Mouse (Mus musculus): ENCODE data around the gene Git1. TPM values are rescaled to one million over a fixed set of nuclear protein-coding genes. Genes with fewer than 3 reads are reported as not detected.

Git1 gene
- polyA plus RNA-seq, 1 experiment, result 65.1 TPM

DNA sequence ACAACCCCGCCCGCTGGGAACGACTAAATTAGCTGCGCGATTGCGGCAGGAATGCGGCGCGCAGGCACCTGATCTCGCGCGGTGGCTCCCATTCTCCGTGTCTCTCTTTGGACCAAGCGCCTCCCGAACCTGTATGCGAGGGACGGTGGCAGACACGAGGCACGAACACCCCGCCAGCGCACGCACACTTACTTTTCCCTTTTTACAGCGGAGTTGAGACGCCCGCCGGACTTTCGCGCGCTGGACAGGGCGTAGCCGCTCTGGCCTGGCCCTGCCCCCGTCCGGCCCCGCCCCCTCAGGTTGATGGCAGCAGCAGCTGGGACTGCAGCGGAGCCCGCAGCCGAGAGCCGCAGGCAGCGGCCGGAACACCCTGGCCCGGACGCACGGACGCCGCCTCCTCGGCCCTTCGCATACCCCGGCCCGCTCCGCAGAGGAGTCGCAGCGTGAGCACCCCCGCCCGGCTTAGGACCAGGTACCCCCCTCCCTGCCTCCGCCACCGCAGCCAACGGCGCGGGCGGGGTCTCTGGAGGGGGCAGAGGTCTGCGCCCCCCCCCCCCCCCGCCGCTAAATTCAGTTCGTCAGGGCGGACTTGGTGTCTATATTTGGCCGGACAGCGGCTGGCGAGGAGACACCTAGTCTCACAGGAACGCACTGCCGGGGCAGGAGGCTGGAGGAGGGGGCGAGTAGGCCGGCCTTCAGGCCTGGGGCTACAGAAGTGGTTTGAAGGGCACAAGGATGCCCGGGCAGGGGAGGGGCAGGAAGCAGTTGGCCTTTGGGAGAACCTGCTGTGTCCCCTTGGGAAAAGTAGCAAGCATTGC, 30.9 kb upstream of the Git1 start, which contains the start of gene Coro6:
Coro6 (plus strand) TSS at position 129 of the 818 bp plus-strand sequence.
- Histone ChIP-seq H3K4me1 (peaks cover 45% of the 10 kb centered on the region), H3K27me3 (replicated peaks) (peaks cover 67% of the 10 kb centered on the region), H3K9me3 (no peaks in the 10 kb centered on the region), H3K36me3 (replicated peaks; ENCODE audit: low read length) (peaks cover 12% of the 10 kb centered on the region), H3K4me3 (replicated peaks) (peak within 1 kb of the TSS; percentile 92)
- no peak for TF ChIP-seq FLI1 (IDR thresholded peaks at IDR 0.05; ENCODE audit: low read length)

DNA sequence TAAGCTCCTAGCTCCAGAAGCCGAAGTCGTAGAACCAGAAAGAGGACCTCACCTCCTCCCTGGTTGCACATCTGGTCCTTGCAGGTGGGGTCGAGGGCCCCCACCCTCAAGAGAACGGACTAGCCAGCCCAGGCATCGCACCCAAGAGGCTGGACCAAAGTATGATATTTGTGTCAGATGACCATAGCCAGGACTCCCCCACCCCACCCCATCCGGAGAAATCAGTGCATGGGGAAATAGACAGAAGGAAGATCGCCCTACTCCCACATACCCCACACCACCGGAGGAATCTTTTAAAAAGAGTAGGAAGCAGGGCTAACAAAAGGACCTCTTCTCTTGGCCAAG, 30.3 kb upstream of the Git1 start:
- Histone ChIP-seq H3K4me3 (replicated peaks) (peak overlapping the region; percentile 92), H3K36me3 (replicated peaks; ENCODE audit: low read length) (peaks cover 7% of the 10 kb centered on the region), H3K27me3 (replicated peaks) (peaks cover 73% of the 10 kb centered on the region), H3K4me1 (peaks cover 51% of the 10 kb centered on the region), H3K9me3 (no peaks in the 10 kb centered on the region)
- TF ChIP-seq FLI1 (IDR thresholded peaks at IDR 0.05; ENCODE audit: low read length) (no peak), GATA1 (IDR thresholded peaks at IDR 0.05; ENCODE audit: borderline replicate concordance, low read length) (no peak)

DNA sequence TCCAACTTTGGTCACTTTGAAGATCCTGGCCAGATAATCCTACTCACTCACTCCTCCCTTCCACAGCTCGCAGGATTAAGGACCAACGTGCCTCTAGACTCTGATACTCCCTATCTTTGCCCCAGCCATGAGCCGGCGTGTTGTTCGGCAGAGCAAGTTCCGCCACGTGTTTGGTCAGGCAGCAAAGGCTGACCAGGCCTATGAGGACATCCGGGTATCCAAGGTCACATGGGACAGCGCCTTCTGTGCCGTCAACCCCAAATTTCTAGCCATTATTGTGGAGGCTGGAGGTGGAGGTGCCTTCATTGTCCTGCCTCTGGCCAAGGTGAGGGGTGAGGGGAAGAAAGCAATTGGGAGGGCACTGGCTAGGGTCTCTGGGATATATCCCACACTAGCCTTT, 29.6 kb upstream of the Git1 start:
- peaks cover 54% of the 10 kb centered on the region for H3K4me1 ChIP-seq
- H3K36me3 ChIP-seq (replicated peaks; ENCODE audit: low read length), result peaks cover 4% of the 10 kb centered on the region
- peaks cover 79% of the 10 kb centered on the region for H3K27me3 ChIP-seq (replicated peaks)
- H3K4me3 ChIP-seq (replicated peaks), result no peak overlapping the region
- no peaks in the 10 kb centered on the region for H3K9me3 ChIP-seq
- TF ChIP-seq FLI1 (IDR thresholded peaks at IDR 0.05; ENCODE audit: low read length), result no peak
- no peak for TF ChIP-seq GATA1 (IDR thresholded peaks at IDR 0.05; ENCODE audit: borderline replicate concordance, low read length)

DNA sequence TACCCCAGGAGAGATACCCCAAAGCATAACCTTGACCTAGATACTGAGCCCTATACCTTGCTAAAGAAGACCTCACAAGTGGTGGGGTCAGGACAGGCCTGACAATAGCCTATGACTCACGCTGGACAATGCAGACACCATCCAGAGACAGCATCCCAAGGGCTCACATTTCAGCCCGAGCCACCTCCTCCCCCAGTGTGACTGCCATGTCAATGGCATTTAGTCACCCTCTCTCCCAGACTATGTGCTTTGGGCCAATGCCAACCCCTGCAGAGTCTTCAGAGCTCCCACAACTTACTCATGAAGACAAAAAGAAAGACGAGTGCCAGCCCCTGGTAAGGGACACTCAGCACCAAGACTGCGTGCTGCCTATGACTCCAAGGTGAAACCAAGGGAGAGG, 28.7 kb upstream of the Git1 start:
- no peak overlapping the region for H3K4me3 ChIP-seq (replicated peaks)
- H3K36me3 ChIP-seq (replicated peaks; ENCODE audit: low read length), result no peaks in the 10 kb centered on the region
- peaks cover 88% of the 10 kb centered on the region for H3K27me3 ChIP-seq (replicated peaks)
- H3K4me1 ChIP-seq, result peaks cover 54% of the 10 kb centered on the region
- TF ChIP-seq GATA1 (IDR thresholded peaks at IDR 0.05; ENCODE audit: borderline replicate concordance, low read length) (no peak), FLI1 (IDR thresholded peaks at IDR 0.05; ENCODE audit: low read length) (no peak)
- H3K9me3 ChIP-seq, result no peaks in the 10 kb centered on the region

DNA sequence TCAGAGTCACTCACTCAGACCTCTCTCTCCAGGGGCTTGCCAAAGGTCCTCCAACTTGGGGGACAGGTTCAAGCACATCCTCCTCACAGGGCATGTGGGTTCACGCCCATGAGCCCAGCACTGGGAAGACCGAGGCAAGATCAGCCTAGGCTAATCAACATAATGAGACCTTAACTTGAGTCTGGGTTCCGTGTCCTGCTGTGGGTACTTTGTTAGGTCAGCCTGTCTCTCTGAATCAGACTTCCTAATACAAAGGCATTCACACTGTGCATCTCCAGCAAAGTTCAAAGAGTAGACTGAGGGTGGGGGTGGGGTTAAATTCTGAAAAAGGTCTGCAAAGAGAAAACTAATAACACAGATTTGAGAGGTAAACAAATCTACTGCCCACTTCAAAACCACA, 28.3 kb upstream of the Git1 start:
- Histone ChIP-seq H3K9me3 (no peaks in the 10 kb centered on the region), H3K36me3 (replicated peaks; ENCODE audit: low read length) (no peaks in the 10 kb centered on the region), H3K4me3 (replicated peaks) (no peak overlapping the region), H3K27me3 (replicated peaks) (peaks cover 88% of the 10 kb centered on the region), H3K4me1 (peaks cover 54% of the 10 kb centered on the region)
- TF ChIP-seq GATA1 (IDR thresholded peaks at IDR 0.05; ENCODE audit: borderline replicate concordance, low read length) (no peak), FLI1 (IDR thresholded peaks at IDR 0.05; ENCODE audit: low read length) (no peak)

GRCm38 (mm10) chr11:77466544-77466943, 26.8 kb upstream of the Git1 start:
- no peaks in the 10 kb centered on the region for H3K9me3 ChIP-seq
- H3K4me1 ChIP-seq, result peaks cover 46% of the 10 kb centered on the region
- H3K36me3 ChIP-seq (replicated peaks; ENCODE audit: low read length), result no peaks in the 10 kb centered on the region
- H3K4me3 ChIP-seq (replicated peaks), result peak overlapping the region; percentile 92
- TF ChIP-seq GATA1 (IDR thresholded peaks at IDR 0.05; ENCODE audit: borderline replicate concordance, low read length) (no peak), FLI1 (IDR thresholded peaks at IDR 0.05; ENCODE audit: low read length) (no peak)
- H3K27me3 ChIP-seq (replicated peaks), result peaks cover 90% of the 10 kb centered on the region

DNA sequence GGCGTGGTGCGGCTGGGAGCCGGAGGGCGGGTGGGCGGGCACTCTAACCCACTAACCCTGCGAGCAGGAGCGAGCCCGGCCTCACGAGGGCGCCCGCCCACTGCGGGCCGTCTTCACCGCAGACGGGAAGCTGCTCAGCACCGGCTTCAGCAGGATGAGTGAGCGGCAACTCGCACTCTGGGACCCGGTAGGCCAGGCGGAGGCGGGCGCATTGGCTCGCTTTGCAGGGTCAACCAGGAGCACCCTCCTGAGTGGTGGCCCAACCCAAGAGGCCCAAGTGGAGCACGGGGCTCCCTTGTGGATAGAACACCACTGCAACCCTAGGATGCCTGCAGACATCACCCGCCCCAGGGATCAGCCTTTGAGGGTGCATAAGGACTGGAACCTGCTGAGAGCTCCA, 26.2 kb upstream of the Git1 start:
- H3K9me3 ChIP-seq, result no peaks in the 10 kb centered on the region
- peaks cover 4% of the 10 kb centered on the region for H3K36me3 ChIP-seq (replicated peaks; ENCODE audit: low read length)
- TF ChIP-seq FLI1 (IDR thresholded peaks at IDR 0.05; ENCODE audit: low read length) (no peak), GATA1 (IDR thresholded peaks at IDR 0.05; ENCODE audit: borderline replicate concordance, low read length) (no peak)
- peaks cover 40% of the 10 kb centered on the region for H3K4me1 ChIP-seq
- peak overlapping the region; percentile 92 for H3K4me3 ChIP-seq (replicated peaks)
- peaks cover 87% of the 10 kb centered on the region for H3K27me3 ChIP-seq (replicated peaks)

GRCm38 (mm10) chr11:77467784-77468183, 25.6 kb upstream of the Git1 start:
- no peaks in the 10 kb centered on the region for H3K9me3 ChIP-seq
- H3K27me3 ChIP-seq (replicated peaks), result peaks cover 87% of the 10 kb centered on the region
- no peak for TF ChIP-seq GATA1 (IDR thresholded peaks at IDR 0.05; ENCODE audit: borderline replicate concordance, low read length)
- H3K4me1 ChIP-seq, result peaks cover 34% of the 10 kb centered on the region
- peak overlapping the region; percentile 92 for H3K4me3 ChIP-seq (replicated peaks)
- H3K36me3 ChIP-seq (replicated peaks; ENCODE audit: low read length), result peaks cover 8% of the 10 kb centered on the region

- TF ChIP-seq GATA1 (IDR thresholded peaks at IDR 0.05; ENCODE audit: borderline replicate concordance, low read length) (no peak), FLI1 (IDR thresholded peaks at IDR 0.05; ENCODE audit: low read length) (no peak)
These were observed 25.0 kb upstream of the Git1 start for GRCm38 (mm10) chr11:77468397-77468796.

GRCm38 (mm10) chr11:77471407-77471806, 22.0 kb upstream of the Git1 start:
- Histone ChIP-seq H3K4me1 (peaks cover 19% of the 10 kb centered on the region), H3K4me3 (replicated peaks) (no peak overlapping the region), H3K27me3 (replicated peaks) (peaks cover 76% of the 10 kb centered on the region), H3K36me3 (replicated peaks; ENCODE audit: low read length) (peaks cover 8% of the 10 kb centered on the region), H3K9me3 (no peaks in the 10 kb centered on the region)
- TF ChIP-seq FLI1 (IDR thresholded peaks at IDR 0.05; ENCODE audit: low read length) (no peak), GATA1 (IDR thresholded peaks at IDR 0.05; ENCODE audit: borderline replicate concordance, low read length) (no peak)

More at GRCm38 (mm10) chr11:77468397-77468796, 25.0 kb upstream of the Git1 start:
- peaks cover 30% of the 10 kb centered on the region for H3K4me1 ChIP-seq
- peaks cover 87% of the 10 kb centered on the region for H3K27me3 ChIP-seq (replicated peaks)
- H3K4me3 ChIP-seq (replicated peaks), result peak overlapping the region; percentile 29
- H3K9me3 ChIP-seq, result no peaks in the 10 kb centered on the region
- peaks cover 8% of the 10 kb centered on the region for H3K36me3 ChIP-seq (replicated peaks; ENCODE audit: low read length)
